Mouse (Mus musculus) spleen, postnatal 36 days (tissue): ENCODE measurements around the gene H13.

Experiments
- DNase-seq, 2 experiments: peaks; one replicate each; pipeline ENCODE4 v3.0.0; 2022; ENCODE audit warnings: low spot score in 2 of 2, mixed read lengths in 1 of 2

The H13 gene

DNA sequence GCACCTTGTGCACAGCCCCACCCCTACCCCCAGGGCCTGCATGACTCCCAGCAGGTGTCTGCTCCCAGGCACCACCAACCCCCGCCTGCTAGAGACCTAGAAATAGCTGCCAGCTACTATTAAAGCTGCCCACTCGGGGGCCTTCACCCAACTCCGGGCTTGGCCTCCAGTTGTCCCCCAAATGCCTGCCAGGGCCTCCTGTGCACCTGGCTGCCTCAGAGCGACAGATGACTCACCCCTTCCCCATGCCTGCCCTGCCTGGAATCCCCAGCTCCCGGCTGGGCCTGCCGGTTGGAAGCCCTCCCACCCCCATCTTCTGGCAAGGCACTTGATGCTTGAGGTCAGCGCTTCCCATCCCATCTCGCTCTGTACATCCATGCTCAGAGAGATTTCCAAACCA is 31.5 kb downstream of the H13 start:
- no peak for DNase-seq

DNA sequence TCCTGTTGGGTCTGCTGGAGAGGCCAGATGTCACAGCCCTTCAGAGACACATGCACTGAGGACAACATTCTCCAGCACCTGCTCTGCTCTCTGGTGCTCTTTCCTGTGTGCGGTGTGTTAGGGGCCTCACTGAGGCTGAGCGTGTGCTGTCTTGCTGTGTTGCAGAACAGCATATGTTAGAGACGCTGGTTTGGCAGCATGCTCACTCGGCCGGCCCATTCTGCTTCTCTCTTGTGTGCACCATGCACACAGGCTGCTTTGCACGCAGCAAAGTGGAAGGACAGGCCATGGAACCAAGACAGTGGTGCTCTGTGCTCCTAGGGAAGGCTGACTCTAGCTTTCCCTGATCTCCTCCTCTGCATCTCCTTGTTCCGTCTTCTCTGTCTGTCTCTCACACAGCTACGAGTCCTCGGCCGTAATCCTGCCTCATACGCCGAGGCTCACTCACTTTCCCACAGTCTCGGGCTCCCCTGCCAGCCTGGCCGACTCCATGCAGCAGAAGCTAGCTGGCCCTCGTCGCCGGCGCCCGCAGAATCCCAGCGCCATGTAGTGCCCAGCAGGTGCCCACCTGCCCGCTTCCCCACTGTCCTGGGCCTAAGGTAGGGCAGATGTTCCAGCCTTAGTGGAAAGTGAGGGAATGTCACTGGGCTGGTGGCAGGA is 34.5 kb downstream of the H13 start:
- DNase-seq: no peak

DNA sequence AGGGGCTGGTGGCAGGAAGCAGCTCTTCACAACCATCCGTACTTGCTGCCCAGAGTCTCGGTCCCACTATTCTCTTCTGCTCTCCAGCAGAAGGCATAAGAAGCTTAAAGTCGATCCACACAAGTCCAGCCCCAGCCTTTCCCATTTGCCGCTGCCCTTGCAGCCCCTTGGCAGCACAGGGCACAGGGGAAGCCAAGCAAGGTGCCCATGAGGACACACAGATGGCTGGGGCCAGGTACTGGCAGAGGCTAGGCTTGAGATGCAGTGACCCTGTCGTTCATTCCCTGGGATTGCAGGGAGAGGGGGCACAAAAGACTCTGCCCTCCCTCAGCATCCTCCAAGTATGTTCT is 35.0 kb downstream of the H13 start:
- no peak for DNase-seq

DNA sequence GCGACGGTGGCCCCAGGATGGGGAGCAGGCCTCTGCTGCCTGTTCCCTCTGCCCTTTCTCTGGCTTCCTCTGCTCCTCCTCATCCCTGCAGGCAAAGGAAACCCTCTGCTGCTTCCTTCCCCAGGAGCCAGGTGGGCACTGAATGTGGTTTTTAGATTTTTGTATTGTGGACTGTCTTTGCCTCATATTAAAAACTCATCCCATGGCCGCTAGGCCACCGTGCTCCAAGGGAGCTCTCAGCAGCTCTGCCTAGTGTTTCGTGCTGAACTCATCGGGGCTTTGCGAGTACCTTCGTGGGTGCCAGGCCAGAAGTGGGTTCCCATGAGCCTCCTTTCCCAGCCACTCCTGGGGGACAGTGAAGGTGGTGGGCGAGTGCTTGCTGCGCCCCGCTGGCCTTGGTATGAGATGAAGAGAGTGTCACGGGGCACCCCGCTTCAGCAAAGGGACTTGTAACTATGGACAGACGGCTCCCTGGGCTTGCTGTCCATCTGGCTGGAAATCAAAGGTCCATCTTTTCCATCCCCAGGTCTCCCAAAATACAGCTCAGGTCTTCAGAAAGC is 35.6 kb downstream of the H13 start:
- DNase-seq: no peak

DNA sequence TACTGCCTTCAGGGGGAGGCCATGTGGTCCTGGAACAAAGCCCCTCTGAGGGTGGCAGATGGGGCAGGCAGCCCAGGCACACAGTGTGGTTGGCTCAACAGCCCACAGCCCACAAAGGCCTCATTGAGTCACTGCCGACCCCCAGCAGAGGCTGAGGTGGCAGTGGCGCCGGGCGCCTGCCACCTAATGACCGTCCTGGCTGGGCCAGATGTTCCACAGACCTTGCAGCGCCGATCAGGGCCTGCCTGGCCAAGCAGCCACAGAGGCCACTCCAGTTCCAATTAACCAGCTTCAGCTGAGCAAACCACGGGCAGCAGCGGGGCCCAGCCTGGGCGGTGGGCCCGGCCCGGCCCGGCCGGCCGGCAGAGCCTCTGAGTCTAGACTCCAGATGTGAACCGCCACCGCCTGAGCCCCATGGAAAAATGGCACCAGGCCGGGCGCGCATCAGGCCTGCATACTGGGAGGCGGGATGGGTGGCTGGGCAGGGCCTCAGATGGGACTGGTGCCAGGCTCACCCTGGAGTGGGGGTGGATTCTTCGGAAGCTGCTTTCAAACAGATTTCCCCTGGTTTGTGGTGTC is 36.8 kb downstream of the H13 start:
- no peak for DNase-seq

DNA sequence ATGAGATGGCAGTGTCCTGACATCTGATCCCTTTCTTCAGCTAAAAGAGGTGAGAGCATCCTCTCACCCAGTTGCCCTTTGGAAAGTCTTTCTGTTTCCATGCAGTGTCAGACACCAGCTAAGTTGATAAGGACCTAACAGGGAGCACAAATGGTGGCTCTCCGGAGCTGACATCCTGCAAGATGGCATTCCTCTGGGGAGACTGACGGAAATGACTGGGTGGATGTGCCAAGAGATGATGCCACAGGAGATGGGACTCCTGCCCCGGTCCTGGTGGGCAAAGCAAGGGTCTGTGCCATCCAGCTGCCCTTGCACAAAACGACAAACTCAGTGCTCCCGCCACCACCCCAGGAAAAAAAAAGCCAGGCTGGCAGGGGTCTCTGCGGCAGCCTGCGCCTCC is 37.9 kb downstream of the H13 start:
- no peak for DNase-seq

DNA sequence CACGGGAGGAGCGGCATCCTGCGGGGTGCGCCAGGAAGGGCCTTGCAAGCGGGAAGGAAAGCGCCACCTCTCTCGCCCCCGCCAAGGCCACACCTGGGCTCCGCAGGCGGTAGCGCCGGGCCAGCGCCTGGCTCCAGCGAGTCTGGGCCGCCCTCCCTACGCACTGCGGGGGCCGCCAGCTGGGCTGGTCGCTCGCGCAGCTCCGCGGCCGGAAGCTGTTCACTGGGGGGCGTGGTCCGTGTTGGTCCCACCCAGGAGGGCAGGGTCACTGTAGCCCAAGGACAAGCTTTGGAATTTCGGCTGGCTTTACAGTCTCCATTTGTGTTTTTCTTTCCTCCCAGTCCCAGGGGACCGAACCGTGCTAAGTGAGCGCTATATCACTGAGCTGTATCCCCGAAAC is 38.4 kb downstream of the H13 start:
- DNase-seq: peak; percentile 18 to 40

DNA sequence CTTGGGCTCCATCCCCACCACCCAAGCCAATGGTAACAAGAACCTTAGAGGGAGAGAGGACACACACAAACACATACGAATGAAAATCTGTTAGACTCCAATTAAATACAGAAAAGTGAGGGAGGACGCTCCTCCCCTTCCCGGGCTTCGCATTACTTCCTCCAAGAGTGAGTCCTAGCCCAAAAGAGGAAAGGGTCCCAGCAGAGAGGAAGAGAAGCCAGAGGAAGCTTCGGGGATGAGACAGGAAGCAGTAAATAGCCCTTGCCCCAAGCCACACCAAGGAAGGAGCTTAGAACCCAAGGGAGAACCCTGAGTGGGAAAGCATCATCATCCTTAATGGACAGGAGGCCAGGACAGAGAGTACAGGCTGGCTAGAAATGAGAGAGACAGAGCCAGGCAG is 39.8 kb downstream of the H13 start:
- DNase-seq: no peak

DNA sequence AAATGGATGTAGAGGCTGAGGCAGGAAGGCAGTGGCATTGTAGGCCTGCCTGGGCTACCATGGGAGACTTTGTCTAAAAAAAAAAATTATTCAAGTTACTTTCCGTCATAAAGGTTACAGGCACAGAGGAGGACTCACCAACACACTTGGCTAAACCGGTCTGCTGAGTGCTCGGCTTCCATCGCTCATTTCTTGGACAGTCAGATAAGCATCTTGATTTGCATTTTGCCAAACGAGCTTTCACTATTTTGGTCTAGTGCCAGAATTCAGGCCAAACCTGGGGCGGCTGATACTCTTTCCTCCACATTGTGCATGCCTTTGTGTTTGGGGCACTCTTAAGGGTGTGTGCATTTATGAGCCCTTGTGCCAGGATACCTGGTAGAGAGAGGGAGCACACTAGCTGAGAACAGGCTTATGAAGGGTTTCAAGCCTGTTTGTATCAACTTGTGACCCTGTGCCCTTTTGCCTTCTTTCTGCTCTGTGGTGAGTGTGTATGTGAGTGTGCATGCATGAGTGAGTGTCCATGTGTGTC is 47.0 kb downstream of the H13 start:
- no peak for DNase-seq

DNA sequence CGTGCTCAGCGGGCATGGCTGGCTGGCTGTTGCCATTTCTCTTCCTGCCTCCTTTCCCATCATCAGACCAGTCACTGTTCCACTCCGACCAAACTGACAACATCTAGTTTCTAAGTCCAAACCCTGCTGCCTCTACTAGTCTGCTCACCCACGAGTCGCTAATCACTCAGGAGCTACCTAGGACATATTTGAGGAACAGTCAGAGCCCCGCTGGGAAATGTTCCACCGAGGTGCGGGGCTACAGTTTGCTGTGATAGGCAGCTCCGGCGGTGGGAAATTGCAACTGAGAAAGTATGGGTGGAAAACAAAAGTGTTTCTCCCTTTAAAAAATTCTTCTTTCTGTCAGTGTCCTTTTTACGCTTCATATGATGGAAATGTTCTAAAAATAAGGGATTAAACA is 48.4 kb downstream of the H13 start:
- no peak for DNase-seq

DNA sequence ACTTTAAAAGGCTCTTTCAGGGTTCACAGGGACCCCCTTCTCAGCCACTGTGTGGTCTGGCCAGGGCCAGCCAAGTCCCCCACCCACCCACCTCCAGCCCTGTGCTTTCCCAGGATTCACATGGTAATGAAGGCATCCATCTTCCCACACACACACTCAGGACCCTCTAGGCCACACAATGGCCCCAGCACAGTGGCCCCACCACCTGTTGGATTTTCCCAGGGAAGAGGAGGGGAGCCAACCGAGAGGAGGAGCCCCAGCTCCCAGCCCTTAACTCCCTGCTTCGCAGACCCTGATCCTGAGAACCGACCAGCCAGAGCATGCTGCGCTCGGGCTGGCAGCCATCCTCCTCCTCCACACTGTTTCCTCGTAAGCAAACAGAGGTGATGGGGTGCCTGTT is 48.8 kb downstream of the H13 start:
- DNase-seq: no peak

DNA sequence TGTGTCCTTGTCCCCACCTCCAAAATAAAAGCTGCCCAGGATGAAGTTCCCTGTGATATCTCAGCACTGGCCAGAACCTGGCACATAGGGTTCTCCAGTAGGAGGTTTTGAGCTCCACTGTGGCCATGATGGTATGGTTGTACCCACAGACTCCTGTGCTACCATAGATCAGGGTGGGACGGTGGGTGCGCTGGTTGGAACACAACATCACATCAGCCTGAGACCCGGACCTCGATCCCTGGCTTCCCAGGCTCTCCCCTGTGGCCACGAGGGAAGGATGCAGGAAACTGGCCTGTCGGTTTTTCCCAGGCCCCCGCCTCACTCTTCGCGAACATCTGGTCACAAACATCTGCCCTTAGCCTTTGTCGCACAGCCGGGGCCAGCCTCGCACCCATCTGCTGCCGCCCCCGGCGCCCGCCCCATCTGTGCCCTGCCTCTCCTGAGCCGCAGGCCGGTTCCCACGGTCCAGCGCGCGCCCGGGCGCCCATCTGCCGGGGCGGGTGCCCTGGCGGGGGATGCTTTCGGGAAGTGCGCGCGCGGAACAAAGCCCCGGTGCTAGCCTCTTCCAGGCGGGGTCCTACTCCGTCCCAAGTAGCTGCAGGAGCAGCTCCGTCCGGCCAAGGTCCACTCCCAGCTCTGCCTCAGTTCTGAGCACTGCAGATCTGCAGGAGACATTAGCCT is 54.5 kb downstream of the H13 start:
- no peak for DNase-seq

DNA sequence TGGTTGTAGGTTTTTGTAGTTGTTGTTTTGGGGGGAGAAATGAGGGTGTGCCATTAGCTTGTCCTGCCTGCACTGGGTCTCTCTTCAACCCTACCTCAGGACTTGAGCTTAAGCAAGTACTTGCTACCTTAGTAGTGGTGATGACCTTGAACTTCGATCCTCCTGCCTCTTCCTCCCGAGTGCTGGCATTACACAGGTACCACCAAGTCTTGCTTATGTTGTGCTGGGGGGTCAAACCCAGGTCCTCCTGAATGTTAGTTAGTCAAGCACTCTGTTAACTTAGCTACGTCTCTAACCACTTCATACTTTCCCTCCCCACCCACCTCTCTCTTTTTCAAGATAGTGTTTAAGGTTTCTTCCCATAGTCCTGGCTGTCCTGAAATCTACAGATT is 55.1 kb downstream of the H13 start:
- no peak for DNase-seq

DNA sequence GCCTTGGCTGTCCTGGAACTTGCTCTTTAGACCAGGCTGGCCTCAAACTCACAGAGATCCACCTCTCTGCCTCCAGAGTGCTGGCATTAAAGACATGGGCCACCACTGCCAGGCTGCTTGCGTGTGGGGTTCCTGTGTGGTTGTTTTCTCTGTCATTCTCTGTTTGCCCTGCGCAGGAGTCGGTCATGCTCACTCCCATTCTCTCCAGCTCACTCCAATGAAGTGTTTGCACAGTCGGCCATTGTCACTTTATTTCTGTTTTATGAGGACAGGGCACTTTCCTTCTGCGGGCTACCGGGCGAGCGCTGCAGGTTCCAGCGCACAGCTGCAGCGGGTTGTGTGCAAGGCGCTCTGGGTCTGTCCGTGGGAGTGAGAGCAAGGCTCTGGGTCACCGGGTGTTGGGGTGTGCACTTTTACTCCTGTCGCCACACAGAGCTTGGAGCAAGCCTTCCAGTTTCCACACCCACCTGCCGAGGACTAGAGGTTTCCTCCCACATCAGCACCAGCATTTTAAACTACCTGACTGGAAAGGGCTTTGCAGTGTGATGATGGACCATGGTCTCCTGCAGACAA is 56.0 kb downstream of the H13 start:
- no peak for DNase-seq

DNA sequence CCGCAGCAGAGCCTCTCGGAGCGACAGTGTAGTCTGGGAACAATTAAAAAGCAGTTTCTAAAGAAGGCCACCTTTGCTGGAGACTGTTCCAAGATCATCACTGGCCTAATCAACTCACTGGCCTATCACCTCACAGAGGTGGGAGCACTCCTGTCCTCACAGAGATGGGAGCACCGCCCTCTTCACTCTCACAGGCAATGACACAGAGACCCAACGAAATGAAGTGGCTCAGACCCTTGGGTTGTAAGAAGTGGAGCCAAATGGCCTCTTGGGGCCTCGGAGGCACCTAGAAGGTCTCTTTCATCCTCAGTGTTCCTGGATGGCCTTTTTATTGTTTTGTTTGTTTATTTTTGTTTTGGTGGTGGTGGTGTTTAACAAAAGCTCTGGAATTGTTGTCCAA is 57.0 kb downstream of the H13 start:
- DNase-seq: no peak

DNA sequence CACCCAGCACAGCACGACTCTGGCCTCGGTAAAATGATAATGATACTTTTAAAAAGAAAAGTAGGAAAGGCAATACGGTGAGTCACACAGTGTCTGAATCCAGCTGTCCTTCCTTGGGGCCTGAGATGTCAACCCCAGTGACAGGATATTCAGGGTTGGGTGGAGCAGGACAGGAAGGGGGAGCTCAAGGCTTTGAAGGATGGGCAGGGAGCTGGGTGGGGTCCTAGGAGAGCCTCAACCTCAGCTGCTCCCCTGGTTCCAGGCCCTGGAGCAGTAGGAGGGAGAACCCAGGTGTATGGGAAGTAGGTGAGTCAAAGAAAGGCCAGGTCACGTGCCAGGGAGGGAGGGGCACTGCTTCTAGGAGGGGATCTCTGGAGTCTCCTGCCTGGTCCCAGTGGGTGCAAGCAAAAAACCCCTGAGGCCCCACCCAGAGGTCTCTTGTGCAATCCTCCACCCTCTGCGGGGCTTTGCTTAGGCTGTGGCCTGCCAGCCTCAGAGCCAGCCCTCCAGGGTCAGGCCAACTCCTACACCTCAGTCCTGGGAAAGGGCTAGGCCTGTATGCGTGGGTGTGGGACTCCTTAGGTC is 57.6 kb downstream of the H13 start:
- DNase-seq: no peak

DNA sequence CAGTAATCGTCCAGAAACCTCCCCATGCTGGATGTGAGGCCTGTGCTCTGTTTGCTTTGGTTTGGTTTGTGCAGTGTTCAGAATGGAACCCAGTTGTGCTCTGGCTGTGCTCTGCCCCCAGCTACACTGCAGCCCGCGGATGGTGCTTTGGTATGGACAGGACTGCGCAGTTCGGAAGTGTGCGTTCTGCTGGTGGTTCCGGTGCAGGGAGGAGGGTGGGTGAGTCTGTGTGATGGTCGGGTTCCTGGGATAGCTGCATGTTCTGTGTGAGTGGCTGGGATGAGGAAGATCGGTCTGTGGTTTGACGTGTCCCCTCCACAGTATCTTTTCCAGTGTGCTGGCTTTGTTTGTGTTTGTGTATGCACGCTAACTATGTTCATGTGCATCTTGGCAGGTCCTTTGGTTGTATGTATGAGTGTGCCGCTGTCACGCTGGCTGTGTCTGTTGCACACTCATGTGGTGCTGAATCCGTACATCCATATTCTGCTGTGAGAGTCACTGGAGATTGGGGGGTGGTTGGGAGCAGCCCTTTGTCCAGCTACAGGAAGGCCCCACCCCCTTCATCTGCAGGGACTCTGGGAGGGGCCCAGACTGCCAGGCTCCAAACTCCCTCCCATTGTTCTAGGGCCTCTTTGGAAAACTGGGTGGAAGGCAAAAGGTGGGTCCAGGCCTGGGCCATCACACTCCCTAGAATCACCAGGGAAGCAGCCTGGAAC is 58.7 kb downstream of the H13 start:
- no peak for DNase-seq

DNA sequence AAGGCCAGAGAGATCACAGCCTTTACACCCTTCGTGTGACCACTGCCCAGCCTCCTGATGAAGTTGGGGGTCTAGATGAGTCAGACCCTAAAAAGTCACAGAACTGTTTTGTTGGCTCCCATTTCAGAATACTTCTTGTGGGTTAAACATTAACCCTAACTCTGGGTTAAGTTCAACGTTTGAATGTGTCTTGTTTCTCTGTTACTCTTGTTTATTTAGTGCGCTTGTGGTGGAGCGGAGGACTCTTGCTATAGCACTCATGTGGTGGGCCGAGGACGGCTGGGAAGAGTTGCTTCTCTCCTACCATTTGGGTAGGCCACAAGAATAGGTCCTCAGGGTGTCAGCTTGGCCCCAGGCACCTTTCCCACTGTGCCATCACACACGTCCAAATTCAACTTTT is 59.3 kb downstream of the H13 start:
- no peak for DNase-seq

DNA sequence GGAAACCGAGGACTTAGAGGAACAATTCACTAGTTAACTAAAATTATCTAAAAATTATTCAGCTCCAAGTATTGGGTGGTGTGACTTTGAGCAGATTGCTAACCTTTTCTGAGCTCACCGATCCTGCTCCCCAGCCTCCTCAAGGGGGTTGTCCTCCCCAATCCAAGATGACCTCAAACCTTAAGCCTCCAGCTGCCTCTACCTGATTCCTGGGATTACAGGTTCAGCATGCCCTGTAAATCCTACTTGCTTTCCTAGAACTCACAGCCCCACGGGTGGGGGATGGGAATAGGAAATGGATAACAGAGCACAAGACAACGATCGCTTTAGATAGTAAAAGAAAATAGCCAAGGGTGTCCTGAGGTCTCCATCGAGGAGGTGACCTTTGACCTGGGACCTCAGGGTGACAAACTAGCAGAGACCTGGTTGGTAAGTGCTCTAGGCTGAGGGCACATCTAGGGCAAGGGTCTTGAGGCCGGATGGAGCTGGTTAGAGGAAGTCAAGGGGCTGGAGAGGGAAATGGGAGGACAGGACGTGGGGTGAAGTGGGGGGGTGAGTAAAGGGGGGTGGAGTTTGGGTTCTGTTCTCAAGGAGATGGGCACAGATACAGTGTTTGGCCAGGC is 59.9 kb downstream of the H13 start:
- DNase-seq: no peak

DNA sequence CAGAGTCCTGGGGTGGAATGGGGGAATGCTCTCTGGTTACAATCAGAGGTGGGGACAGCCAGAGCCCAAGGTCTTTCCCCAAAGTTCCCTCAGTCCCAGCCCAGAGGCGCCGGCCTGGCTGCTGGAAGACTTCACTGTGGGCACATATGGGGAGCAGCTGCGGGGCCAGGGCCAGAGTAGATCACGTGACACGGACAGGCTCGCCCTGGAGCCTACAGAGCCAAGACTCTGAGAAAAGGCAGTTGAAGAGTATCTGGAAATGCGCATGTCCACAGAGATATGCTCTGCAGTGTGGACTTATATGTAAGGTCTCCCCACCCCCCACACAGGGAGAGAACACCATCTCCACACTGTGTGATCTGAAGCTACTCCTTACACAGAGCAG is 60.4 kb downstream of the H13 start:
- DNase-seq: no peak

DNA sequence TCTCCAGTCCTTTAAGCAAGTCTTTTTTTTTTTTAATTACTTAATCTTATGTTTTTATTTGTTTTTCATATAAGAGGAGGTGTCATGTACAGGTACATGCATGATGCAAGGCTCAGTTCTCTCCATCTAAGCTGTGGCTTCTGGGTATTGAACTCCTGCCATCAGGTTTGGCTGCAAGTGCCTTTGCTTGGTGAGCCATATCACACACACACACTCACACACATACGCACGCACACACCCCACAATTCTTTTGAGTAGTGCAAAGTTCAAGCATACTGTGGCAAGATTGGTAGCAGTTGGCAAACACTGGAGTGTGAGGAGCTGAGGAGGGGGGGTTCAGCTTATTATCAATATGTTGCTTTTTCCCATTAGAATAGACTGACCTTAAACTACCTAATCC is 63.9 kb downstream of the H13 start:
- DNase-seq: no peak
